Mouse (Mus musculus) embryonic facial prominence, embryonic 15.5 days (tissue): ENCODE data around the gene Ephb4. TPM values are rescaled to one million over a fixed set of nuclear protein-coding genes. Genes with fewer than 3 reads are reported as not detected.
A peak's percentile ranks its signal among the peaks of the same experiment; 100 is the strongest.

Source experiments
- ATAC-seq: fragments of 200-750 bp; cut with Nextera tagmentation; 2 replicates; pipeline ENCODE4 v1.8.0; 2017; ENCODE audit warnings: low read depth, moderate TSS enrichment; ENCODE audit not compliant: insufficient number of reproducible peaks, low FRiP score, low TSS enrichment
- H3K27ac ChIP-seq: fragments of 300-500 bp; sonication (generic); replicated peaks from 2 replicates; pipeline ENCODE4 v1.5.1; 2015; ENCODE audit warnings: mild to moderate bottlenecking, inconsistent platforms
- H3K27me3 ChIP-seq: fragments of 300-500 bp; sonication (generic); 2 replicates; pipeline ENCODE4 v1.6.1; 2015; ENCODE audit warnings: inconsistent platforms
- H3K36me3 ChIP-seq: fragments of 300-500 bp; sonication (generic); 2 replicates; pipeline ENCODE4 v1.6.1; 2015; ENCODE audit warnings: mild to moderate bottlenecking, inconsistent platforms
- H3K4me1 ChIP-seq: fragments of 300-500 bp; sonication (generic); 2 replicates; pipeline ENCODE4 v1.6.1; 2015; ENCODE audit warnings: inconsistent platforms
- H3K4me2 ChIP-seq: fragments of 300-500 bp; sonication (generic); replicated peaks from 2 replicates; pipeline ENCODE4 v1.6.1; 2015; ENCODE audit warnings: mild to moderate bottlenecking, inconsistent platforms
- H3K4me3 ChIP-seq: fragments of 300-500 bp; sonication (generic); replicated peaks from 2 replicates; pipeline ENCODE4 v1.5.1; 2015; ENCODE audit warnings: mild to moderate bottlenecking, inconsistent platforms
- H3K9ac ChIP-seq: fragments of 300-500 bp; sonication (generic); 2 replicates; pipeline ENCODE4 v1.6.1; 2015; ENCODE audit warnings: inconsistent platforms
- H3K9me3 ChIP-seq: fragments of 300-500 bp; sonication (generic); replicated peaks from 2 replicates; pipeline ENCODE4 v1.6.1; 2016; ENCODE audit warnings: inconsistent platforms
- WGBS: fragments of 180-500 bp; shearing (Covaris S2); methylation state at CpG from one replicate; pipeline ENCODE4 v1.1.7; 2015; 5-methylcytosine and 5-hydroxymethylcytosine counted together
- polyA plus RNA-seq: library from polyadenylated mRNA; unstranded; fragments of >200 nt; fragmentation: Nextera tagmentation; extraction: Ambion mirVana; gene quantifications from 2 replicates; pipeline ENCODE4 v1.2.1, GENCODE M21; 2015

Gene Ephb4
- 60.2 and 66.1 TPM in 2 replicates for polyA plus RNA-seq

- Histone ChIP-seq H3K4me3 (peak within 1 kb of the TSS; percentile 79), H3K27ac (peak within 1 kb of the TSS; percentile 96), H3K9ac (peak within 1 kb of the TSS; percentile 91), H3K36me3 (peaks cover 8% of the 10 kb centered on the region), H3K9me3 (no peaks in the 10 kb centered on the region), H3K27me3 (no peaks in the 10 kb centered on the region), H3K4me1 (peaks cover 43% of the 10 kb centered on the region), H3K4me2 (peak within 1 kb of the TSS; percentile 77)
- WGBS: 1% methylated on average over 32 of the region's 32 CpGs
- ATAC-seq: peak; percentile 98
Observed at GRCm38 (mm10) chr5:137349384-137350204, at the start of gene Ephb4. TSS of gene Ephb4 (plus strand) at chr5:137350109.

GRCm38 (mm10) chr5:137301253-137301652, 48.7 kb upstream of the Ephb4 start:
- 79% methylated on average over 21 of the region's 21 CpGs for WGBS
- Histone ChIP-seq H3K9me3 (no peaks in the 10 kb centered on the region), H3K27me3 (no peaks in the 10 kb centered on the region), H3K4me2 (no peak overlapping the region), H3K4me1 (peaks cover 28% of the 10 kb centered on the region), H3K27ac (no peak overlapping the region), H3K36me3 (peaks cover 88% of the 10 kb centered on the region), H3K4me3 (no peak overlapping the region), H3K9ac (no peak overlapping the region)
- ATAC-seq: peak; percentile 37; the same call in 1 of the 2 replicates

- H3K27me3 ChIP-seq: no peaks in the 10 kb centered on the region
- no peak overlapping the region for H3K27ac ChIP-seq
- H3K4me3 ChIP-seq: no peak overlapping the region
- peaks cover 68% of the 10 kb centered on the region for H3K36me3 ChIP-seq
- ATAC-seq: no peak
- H3K4me1 ChIP-seq: peaks cover 39% of the 10 kb centered on the region
- 88% methylated on average over 4 of the region's 4 CpGs for whole genome bisulfite sequencing
- H3K9me3 ChIP-seq: no peaks in the 10 kb centered on the region
- H3K9ac ChIP-seq: no peak overlapping the region
- no peak overlapping the region for H3K4me2 ChIP-seq
Observed at GRCm38 (mm10) chr5:137303609-137304008, 46.3 kb upstream of the Ephb4 start.

DNA sequence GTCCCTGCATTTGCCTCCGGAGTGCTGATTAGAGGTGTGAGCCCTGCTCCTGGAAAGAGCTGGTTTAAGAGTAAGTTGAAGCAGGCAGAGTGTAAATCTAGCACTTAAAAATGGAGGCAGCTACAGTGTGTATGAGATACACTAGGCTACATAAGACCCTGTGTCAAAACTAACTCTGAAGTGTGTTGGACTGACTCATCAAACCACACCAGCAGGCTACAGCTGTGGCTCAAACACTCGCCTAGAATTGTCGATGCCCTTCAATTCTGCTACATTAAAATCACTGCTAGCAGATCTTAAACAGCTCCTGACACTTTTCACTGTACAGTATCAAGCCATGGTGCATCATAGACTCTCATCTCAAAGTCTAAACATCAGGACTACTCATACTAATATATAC, 45.7 kb upstream of the Ephb4 start:
- 72% methylated on average over 3 of the region's 3 CpGs for WGBS
- H3K27ac ChIP-seq: no peak overlapping the region
- no peaks in the 10 kb centered on the region for H3K27me3 ChIP-seq
- H3K4me3 ChIP-seq: no peak overlapping the region
- peaks cover 68% of the 10 kb centered on the region for H3K36me3 ChIP-seq
- no peaks in the 10 kb centered on the region for H3K9me3 ChIP-seq
- H3K4me2 ChIP-seq: no peak overlapping the region
- peaks cover 41% of the 10 kb centered on the region for H3K4me1 ChIP-seq
- no peak overlapping the region for H3K9ac ChIP-seq
- no peak for ATAC-seq

GRCm38 (mm10) chr5:137304816-137305215, 45.1 kb upstream of the Ephb4 start:
- Histone ChIP-seq H3K4me2 (0 out of 2 replicates have a peak overlapping the region, but pooled peaks have one; percentile 4), H3K4me3 (no peak overlapping the region), H3K27ac (no peak overlapping the region), H3K36me3 (peaks cover 68% of the 10 kb centered on the region), H3K9me3 (no peaks in the 10 kb centered on the region), H3K27me3 (no peaks in the 10 kb centered on the region), H3K9ac (0 out of 2 replicates have a peak overlapping the region, but pooled peaks have one; percentile 6), H3K4me1 (peaks cover 36% of the 10 kb centered on the region)
- ATAC-seq: no peak
- 70% methylated on average over 4 of the region's 4 CpGs for WGBS

GRCm38 (mm10) chr5:137305822-137306221, 44.1 kb upstream of the Ephb4 start:
- Histone ChIP-seq H3K36me3 (peaks cover 68% of the 10 kb centered on the region), H3K9me3 (no peaks in the 10 kb centered on the region), H3K4me1 (peaks cover 34% of the 10 kb centered on the region), H3K9ac (0 out of 2 replicates have a peak overlapping the region, but pooled peaks have one; percentile 98), H3K4me3 (peak overlapping the region; percentile 92), H3K4me2 (peak overlapping the region; percentile 68), H3K27me3 (no peaks in the 10 kb centered on the region), H3K27ac (no peak overlapping the region)
- WGBS: 58% methylated on average over 3 of the region's 3 CpGs
- no peak for ATAC-seq

- 12% methylated on average over 12 of the region's 12 CpGs for WGBS
- peak overlapping the region; percentile 68 for H3K4me2 ChIP-seq
- peaks cover 66% of the 10 kb centered on the region for H3K36me3 ChIP-seq
- H3K27me3 ChIP-seq: no peaks in the 10 kb centered on the region
- H3K4me1 ChIP-seq: peaks cover 38% of the 10 kb centered on the region
- H3K9ac ChIP-seq: peak overlapping the region; percentile 98
- ATAC-seq: no peak
- H3K27ac ChIP-seq: peak overlapping the region; percentile 96; the same call in 1 of the 2 replicates
- no peaks in the 10 kb centered on the region for H3K9me3 ChIP-seq
- H3K4me3 ChIP-seq: peak overlapping the region; percentile 92
Observed at GRCm38 (mm10) chr5:137306439-137307005, 43.4 kb upstream of the Ephb4 start.

DNA sequence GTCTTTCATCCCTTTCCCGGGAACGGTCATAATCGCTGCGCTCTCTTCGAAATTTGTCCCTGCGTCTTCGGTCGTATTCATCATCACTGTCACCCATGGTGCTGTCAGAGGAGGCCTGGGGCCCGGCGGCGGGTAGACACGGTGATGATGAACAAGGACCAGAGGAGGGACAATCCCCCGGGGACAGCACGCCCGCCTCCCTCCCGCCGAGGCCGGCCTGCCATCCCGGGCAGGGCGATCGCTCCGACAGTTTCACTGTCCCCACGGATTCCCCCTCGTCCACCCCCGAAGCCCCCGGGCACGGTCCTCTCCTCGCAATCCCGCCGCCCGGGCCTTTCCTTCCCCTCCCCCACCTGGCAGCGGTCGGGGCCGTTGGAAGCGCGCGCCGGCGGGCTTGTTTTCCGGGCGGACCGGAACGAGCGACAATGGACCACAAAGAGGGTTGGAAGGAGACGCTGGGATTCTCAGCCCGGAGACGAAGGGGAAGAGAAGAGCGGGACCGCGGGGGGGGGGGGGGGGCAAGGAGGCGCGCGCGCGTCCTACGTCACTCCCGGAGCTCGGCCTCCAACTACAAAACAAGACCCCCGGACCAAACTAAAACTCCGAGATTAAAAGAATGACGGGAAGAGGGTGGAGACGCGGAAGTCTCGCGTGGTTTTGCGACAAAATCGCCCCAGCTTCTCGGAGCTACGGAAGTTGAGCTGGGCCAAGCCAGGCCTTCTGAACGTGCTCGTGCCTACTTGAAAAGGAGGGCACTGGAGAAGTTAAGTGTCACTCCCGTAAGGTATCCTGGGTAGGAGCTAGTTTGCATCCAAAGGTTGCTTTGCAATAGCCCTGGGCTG, 42.6 kb upstream of the Ephb4 start, which contains the start of gene Srrt:
Gene Srrt (minus strand): TSS at position 604 of the 842 bp plus-strand sequence.
- Histone ChIP-seq H3K4me1 (peaks cover 46% of the 10 kb centered on the region), H3K4me2 (peak within 1 kb of the TSS; percentile 68), H3K36me3 (peaks cover 64% of the 10 kb centered on the region), H3K9ac (peak within 1 kb of the TSS; percentile 98), H3K4me3 (peak within 1 kb of the TSS; percentile 92), H3K9me3 (no peaks in the 10 kb centered on the region), H3K27ac (peak within 1 kb of the TSS; percentile 96), H3K27me3 (no peaks in the 10 kb centered on the region)
- peak; percentile 88 for ATAC-seq
- under 1% methylated on average over 58 of the region's 72 CpGs for WGBS

GRCm38 (mm10) chr5:137308356-137308755, 41.6 kb upstream of the Ephb4 start:
- Histone ChIP-seq H3K27ac (peak overlapping the region; percentile 96), H3K4me2 (peak overlapping the region; percentile 68), H3K4me1 (peaks cover 55% of the 10 kb centered on the region), H3K4me3 (peak overlapping the region; percentile 92; the same call in 1 of the 2 replicates), H3K9me3 (no peaks in the 10 kb centered on the region), H3K9ac (no peak overlapping the region), H3K36me3 (peaks cover 53% of the 10 kb centered on the region), H3K27me3 (no peaks in the 10 kb centered on the region)
- ATAC-seq: no peak
- WGBS: 90% methylated on average over 4 of the region's 4 CpGs

DNA sequence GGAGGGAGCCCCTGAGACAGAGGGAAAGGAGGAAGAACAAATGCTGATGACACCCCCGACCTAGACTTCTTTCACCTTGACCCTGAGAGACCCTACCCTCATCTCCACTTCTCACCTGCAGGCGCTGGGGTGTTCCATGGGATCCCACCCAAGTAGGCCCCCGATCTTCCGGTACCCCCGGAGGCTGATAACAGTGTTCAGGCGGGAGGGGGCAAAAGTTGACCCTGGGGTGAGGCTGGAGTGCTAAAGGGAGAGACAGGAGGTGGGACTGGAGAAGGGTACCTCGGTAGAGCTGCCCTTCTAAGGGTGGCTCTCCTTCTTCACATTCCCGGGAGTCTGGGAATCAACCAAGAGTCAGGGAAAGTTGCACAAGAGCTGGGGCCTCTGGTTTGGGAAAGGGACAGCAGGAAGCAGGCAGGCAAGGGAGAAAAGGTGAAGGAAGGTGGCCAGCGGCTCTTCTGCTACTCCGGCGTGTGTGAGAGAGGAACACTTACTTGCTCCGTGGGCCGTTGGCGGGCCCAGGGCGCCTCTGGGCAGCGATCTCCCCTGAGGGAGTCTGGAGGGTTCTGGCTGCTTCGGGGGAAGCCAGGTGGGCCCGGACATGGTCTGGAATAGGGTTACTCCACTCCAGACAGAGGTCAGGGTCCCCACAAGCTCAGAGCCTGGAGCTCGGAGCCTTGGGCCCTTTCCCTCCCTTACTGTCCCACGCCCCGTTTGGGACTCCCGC, 36.3 kb upstream of the Ephb4 start:
- Histone ChIP-seq H3K4me1 (peaks cover 39% of the 10 kb centered on the region), H3K4me3 (peak overlapping the region; percentile 68), H3K27ac (peak overlapping the region; percentile 97), H3K9ac (peak overlapping the region; percentile 72), H3K36me3 (peaks cover 47% of the 10 kb centered on the region), H3K27me3 (no peaks in the 10 kb centered on the region), H3K9me3 (no peaks in the 10 kb centered on the region), H3K4me2 (peak overlapping the region; percentile 88)
- ATAC-seq: peak; percentile 75; the same call in 1 of the 2 replicates
- 1% methylated on average over 22 of the region's 22 CpGs for WGBS
